Mouse (Mus musculus): ENCODE results near the gene Gdf1.

- TF ChIP-seq CTCF (IDR thresholded peaks at IDR 0.05; ENCODE audit: extremely low read depth, insufficient read length, insufficient replicate concordance, low read depth, low read length) (no peak), POLR2A (IDR thresholded peaks at IDR 0.05; ENCODE audit: low read depth, low read length) (no peak)
Observed at GRCm38 (mm10) chr8:70342007-70342406, 12.4 kb downstream of the Gdf1 start.
